Mouse (Mus musculus): ENCODE measurements around the gene Phlpp1.

Phlpp1 gene

GRCm38 (mm10) chr1:106171241-106172220 lies at the start of gene Phlpp1:
Gene Phlpp1, plus strand, starts transcription at chr1:106171752.
- DNase-seq (ENCODE audit: low read depth): peak; percentile 97

- no peak for DNase-seq (ENCODE audit: low read depth)
Measured at GRCm38 (mm10) chr1:106126601-106127000, 45.0 kb upstream of the Phlpp1 start.

GRCm38 (mm10) chr1:106131697-106132349 lies 39.7 kb upstream of the Phlpp1 start:
- no peak for DNase-seq (ENCODE audit: low read depth)

- no peak for DNase-seq (ENCODE audit: low read depth)
Measured at GRCm38 (mm10) chr1:106132350-106132700, 39.2 kb upstream of the Phlpp1 start.

DNA sequence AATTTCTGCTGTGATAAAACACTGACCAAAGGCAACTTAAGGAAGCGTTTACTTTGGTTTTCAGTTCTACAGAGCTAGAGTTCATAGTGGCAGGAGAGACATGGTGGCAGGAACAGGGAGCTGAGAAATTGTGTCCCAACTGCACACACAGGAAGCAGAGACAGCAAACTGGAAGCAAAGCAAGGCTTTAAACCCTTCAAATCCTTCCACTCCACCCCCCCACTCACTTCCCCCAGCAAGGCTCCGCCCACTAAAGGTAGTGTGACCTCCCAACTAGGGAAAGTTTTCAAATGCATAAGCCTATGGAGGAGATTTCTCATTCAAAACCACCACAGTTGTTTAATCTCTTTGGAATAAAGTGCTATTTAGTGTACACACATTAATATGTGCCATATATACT lies 32.9 kb upstream of the Phlpp1 start:
- DNase-seq (ENCODE audit: low read depth): no peak

DNA sequence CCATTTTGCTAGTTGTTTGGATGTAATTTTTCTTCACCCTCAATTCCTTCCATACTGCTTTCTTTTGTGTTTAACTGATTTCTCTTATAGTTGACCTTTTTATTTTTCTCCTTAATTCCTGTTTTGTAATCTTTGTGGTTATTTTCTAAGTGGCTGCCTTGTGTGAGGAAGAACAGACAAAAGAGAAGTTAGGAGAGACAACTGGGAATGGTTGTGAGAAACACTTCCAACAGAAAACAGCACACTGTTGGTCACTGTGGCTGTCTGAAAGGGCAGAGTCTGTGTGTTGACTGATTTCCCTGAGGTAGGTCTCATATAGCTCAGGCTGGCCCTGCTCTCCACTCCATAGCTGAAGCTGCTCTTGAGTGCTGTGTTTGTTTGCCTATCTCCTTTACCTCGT lies 32.4 kb upstream of the Phlpp1 start:
- no peak for DNase-seq (ENCODE audit: low read depth)

GRCm38 (mm10) chr1:106142010-106142409 lies 29.5 kb upstream of the Phlpp1 start:
- no peak for DNase-seq (ENCODE audit: low read depth)

DNA sequence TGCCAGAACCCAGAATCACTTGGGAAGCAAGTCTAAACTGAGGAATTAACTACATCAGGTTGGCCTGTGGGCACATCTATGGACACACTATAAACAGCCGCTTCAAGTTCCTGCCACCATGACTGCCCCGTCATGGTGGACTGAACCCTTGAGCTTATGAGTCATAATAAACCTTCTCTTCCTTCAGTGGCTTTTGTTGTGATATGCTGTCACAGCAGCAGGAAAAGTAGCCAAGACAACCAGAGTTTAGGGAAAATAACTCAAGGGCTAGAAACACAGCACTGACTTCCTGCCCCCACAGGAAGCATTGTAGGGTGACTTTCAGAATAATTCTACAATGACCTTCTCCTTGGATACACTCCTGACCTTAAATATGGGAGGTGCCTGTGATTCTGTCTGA lies 27.0 kb upstream of the Phlpp1 start:
- DNase-seq (ENCODE audit: low read depth): no peak

DNA sequence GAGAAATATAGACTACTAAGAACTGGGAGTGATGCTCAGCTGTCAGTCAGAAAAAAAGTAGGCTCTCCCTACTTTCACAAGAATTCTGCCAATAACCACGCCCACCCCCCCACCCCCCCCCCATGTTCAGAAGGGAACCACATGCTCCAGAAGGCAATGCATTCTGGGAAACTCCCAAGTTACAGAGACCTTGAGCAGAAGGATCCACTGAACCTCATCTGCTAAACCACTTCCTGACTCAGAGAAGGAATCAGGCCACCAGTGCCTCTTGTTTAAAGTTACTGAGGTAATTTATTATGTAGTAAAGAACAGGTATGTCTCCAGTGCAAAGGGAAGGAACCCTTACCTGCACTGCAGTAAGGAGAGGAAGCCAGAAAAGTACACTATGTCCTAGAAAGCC lies 26.5 kb upstream of the Phlpp1 start:
- DNase-seq (ENCODE audit: low read depth): no peak

GRCm38 (mm10) chr1:106145565-106146190 lies 25.9 kb upstream of the Phlpp1 start:
- DNase-seq (ENCODE audit: low read depth): no peak

GRCm38 (mm10) chr1:106148386-106149380 lies 22.9 kb upstream of the Phlpp1 start:
- no peak for DNase-seq (ENCODE audit: low read depth)

GRCm38 (mm10) chr1:106151846-106152245 lies 19.7 kb upstream of the Phlpp1 start:
- DNase-seq (ENCODE audit: low read depth): peak; percentile 53

GRCm38 (mm10) chr1:106152742-106153141 lies 18.8 kb upstream of the Phlpp1 start:
- DNase-seq (ENCODE audit: low read depth): no peak

DNA sequence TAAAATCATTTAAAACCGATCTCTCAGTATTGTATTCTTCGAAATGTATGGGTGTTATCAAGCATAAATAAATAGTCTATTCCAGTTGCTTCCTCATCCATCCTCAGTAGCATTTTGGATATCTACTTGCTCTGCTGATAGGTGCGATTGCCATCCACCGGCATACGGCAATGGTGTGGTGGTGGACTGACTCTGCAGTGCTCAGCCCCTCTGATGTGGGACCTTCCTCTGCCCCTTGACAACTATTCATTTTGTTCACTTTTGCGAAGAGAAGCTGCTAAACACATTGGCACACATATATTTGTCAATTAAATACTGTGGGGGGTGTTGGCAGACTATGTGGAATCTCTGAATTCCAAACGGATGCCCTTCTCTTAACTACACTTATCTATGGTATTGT lies 17.0 kb upstream of the Phlpp1 start:
- no peak for DNase-seq (ENCODE audit: low read depth)

DNA sequence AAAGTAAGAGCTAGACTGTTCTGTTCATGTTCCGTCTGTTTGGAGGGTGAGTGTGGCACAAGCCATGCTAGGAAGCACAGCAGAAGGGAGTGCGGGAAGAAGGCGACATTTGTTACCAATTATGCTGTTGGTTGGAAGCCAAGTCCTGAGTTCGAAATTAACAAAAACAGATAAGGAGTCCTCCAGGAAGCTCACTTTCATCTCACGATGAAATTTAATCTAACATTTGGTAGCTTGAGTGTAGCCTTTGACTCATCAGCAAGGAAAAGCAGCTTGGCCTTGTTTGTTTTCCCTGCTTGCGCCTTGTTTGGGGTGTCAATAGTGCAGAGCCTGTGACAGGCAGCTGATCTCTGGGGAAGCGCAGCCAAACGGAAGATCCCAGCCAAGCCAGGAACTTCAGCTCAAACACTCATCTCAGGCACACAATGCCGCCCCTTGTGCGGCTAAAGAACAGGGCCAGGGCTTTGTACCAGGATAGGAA lies 16.4 kb upstream of the Phlpp1 start:
- DNase-seq (ENCODE audit: low read depth): no peak

- DNase-seq (ENCODE audit: low read depth): no peak
Measured at GRCm38 (mm10) chr1:106155702-106156101, 15.8 kb upstream of the Phlpp1 start.

DNA sequence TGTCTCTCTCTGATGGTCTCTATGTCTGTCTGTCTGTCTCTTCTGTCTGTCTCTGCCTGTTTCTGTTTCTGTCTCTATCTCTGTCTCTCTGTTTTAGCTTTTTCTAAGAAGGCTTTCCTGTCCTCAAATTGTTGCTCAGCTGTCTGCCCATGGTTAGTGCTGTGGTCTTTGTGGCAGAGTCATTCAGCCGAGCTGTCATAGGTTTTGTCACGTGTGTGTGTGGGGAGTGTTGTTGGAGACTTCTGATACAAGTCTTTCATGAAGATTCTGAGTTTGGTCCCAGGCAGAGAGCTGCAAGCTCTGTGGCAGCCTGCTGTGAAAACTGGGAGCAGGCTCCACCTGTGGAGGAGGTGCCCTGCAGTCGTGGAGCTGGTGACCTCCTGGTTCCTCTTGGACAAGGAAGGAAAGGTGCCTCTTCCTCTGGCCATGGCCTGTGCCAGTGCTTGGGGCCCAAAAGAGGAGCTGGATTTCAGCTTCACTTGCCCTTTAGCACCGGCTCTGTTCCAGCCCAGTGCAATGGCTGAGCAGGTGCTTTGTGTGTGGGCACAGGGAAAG lies 13.5 kb upstream of the Phlpp1 start:
- DNase-seq (ENCODE audit: low read depth): no peak

- no peak for DNase-seq (ENCODE audit: low read depth)
Measured at GRCm38 (mm10) chr1:106159667-106160066, 11.9 kb upstream of the Phlpp1 start.

DNA sequence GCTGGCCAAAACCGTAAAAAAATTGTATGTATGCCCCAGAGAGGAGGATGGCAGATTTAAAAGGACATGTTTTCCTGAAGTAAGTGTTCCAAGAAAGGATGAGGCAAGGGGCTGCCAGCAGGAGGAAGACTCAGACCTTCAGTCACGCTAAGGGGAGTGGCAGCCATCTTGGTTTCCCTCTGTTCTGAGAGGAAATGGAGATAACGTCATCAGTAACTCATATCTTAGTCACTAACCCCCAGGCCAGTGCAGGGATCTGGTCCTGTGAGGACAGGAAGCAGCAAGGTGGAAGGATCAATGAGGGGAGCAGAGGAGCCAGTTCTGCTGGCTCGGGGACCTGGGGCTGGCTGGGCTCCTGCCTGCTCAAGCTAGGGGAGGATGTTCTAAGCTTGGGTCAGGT lies 10.6 kb upstream of the Phlpp1 start:
- no peak for DNase-seq (ENCODE audit: low read depth)

- no peak for DNase-seq (ENCODE audit: low read depth)
Measured at GRCm38 (mm10) chr1:106162581-106162980, 9.0 kb upstream of the Phlpp1 start.

DNA sequence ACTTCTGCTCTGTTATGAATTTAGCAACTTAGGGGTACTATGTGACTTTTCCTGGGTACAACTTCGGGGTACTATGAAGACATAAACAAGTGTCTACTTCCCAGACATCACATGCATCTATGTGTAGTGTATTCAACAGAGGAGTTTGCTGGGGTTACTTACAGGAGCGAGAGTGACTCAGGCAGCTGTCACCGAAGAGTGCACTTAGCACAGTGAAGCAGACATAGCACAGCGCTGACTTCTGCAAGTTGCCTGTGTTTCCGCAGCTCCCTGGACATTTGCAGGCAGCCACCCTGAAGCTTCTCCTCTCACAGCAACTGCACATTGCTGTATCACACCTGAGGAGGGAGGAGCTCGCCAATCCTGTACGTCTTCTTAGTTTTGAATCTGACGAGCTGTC lies 8.2 kb upstream of the Phlpp1 start:
- no peak for DNase-seq (ENCODE audit: low read depth)
